Mouse (Mus musculus): Measurements from ENCODE around the gene 4930519P11Rik.

Gene 4930519P11Rik

GRCm38 (mm10) chr2:154613118-154614115 lies at the start of gene 4930519P11Rik, which contains the start of gene Zfp341:
TSS of gene 4930519P11Rik (minus strand) at chr2:154613437.
TSS of gene Zfp341 (plus strand) at chr2:154613297.
- DNase-seq (ENCODE audit: low spot score in 2 of 2): peak; percentile 86 to 90

- peak in 1 of 2 experiments; percentile 17 for DNase-seq (ENCODE audit: low spot score in 2 of 2)
Measured at GRCm38 (mm10) chr2:154659531-154660074, 46.4 kb upstream of the 4930519P11Rik start.

- no peak for DNase-seq (ENCODE audit: low spot score in 2 of 2)
Measured at GRCm38 (mm10) chr2:154659070-154659469, 45.8 kb upstream of the 4930519P11Rik start.

GRCm38 (mm10) chr2:154657486-154658237 lies 44.4 kb upstream of the 4930519P11Rik start:
- peak; percentile 79 to 80 for DNase-seq (ENCODE audit: low spot score in 2 of 2)

GRCm38 (mm10) chr2:154656710-154657485 lies 43.7 kb upstream of the 4930519P11Rik start:
- peak; percentile 94 to 96 for DNase-seq (ENCODE audit: low spot score in 2 of 2)

GRCm38 (mm10) chr2:154655878-154656414 lies 42.7 kb upstream of the 4930519P11Rik start:
- DNase-seq (ENCODE audit: low spot score in 2 of 2): no peak

- DNase-seq (ENCODE audit: low spot score in 2 of 2): no peak
Measured at GRCm38 (mm10) chr2:154654976-154655375, 41.7 kb upstream of the 4930519P11Rik start.

- DNase-seq (ENCODE audit: low spot score in 2 of 2): no peak
Measured at GRCm38 (mm10) chr2:154651363-154651762, 38.1 kb upstream of the 4930519P11Rik start, which contains the start of gene Chmp4b. TSS of gene Chmp4b (plus strand) at chr2:154651705.

- DNase-seq (ENCODE audit: low spot score in 2 of 2): no peak
Measured at GRCm38 (mm10) chr2:154650404-154650803, 37.2 kb upstream of the 4930519P11Rik start.

- DNase-seq (ENCODE audit: low spot score in 2 of 2): peak in 1 of 2 experiments; percentile 33
Measured at GRCm38 (mm10) chr2:154648086-154648485, 34.8 kb upstream of the 4930519P11Rik start.

- DNase-seq (ENCODE audit: low spot score in 2 of 2): no peak
Measured at GRCm38 (mm10) chr2:154646634-154647033, 33.4 kb upstream of the 4930519P11Rik start.

- DNase-seq (ENCODE audit: low spot score in 2 of 2): no peak
Measured at GRCm38 (mm10) chr2:154642712-154643385, 29.6 kb upstream of the 4930519P11Rik start.

GRCm38 (mm10) chr2:154642005-154642459 lies 28.8 kb upstream of the 4930519P11Rik start:
- no peak for DNase-seq (ENCODE audit: low spot score in 2 of 2)

- no peak for DNase-seq (ENCODE audit: low spot score in 2 of 2)
Measured at GRCm38 (mm10) chr2:154641176-154641575, 27.9 kb upstream of the 4930519P11Rik start.

GRCm38 (mm10) chr2:154639115-154639514 lies 25.9 kb upstream of the 4930519P11Rik start:
- no peak for DNase-seq (ENCODE audit: low spot score in 2 of 2)

- no peak for DNase-seq (ENCODE audit: low spot score in 2 of 2)
Measured at GRCm38 (mm10) chr2:154638521-154638920, 25.3 kb upstream of the 4930519P11Rik start.

GRCm38 (mm10) chr2:154635826-154636225 lies 22.6 kb upstream of the 4930519P11Rik start:
- DNase-seq (ENCODE audit: low spot score in 2 of 2): no peak

GRCm38 (mm10) chr2:154633876-154634644 lies 20.8 kb upstream of the 4930519P11Rik start:
- DNase-seq (ENCODE audit: low spot score in 2 of 2): no peak

- DNase-seq (ENCODE audit: low spot score in 2 of 2): no peak
Measured at GRCm38 (mm10) chr2:154633039-154633742, 20.0 kb upstream of the 4930519P11Rik start.
